Mouse (Mus musculus) kidney, embryonic 15.5 days (tissue): ENCODE results near the gene Phospho2. TPM values are rescaled to one million over a fixed set of nuclear protein-coding genes. Genes with fewer than 3 reads are reported as not detected.
A peak's percentile ranks its signal among the peaks of the same experiment; 100 is the strongest.

Experiments used
- ATAC-seq: fragments of 200-750 bp; cut with Nextera tagmentation; replicated peaks from 2 replicates; pipeline ENCODE4 v1.8.0; 2017; ENCODE audit warnings: moderate TSS enrichment; ENCODE audit not compliant: low FRiP score
- H3K27ac ChIP-seq: fragments of 300-500 bp; sonication (generic); 2 replicates; pipeline ENCODE4 v1.5.1; 2015; ENCODE audit warnings: mild to moderate bottlenecking, inconsistent platforms
- H3K27me3 ChIP-seq: fragments of 300-500 bp; sonication (generic); 2 replicates; pipeline ENCODE4 v1.6.1; 2015; ENCODE audit warnings: inconsistent platforms
- H3K36me3 ChIP-seq: fragments of 300-500 bp; sonication (generic); 2 replicates; pipeline ENCODE4 v1.6.1; 2015; ENCODE audit warnings: inconsistent platforms
- H3K4me1 ChIP-seq: fragments of 300-500 bp; sonication (generic); 2 replicates; pipeline ENCODE4 v1.6.1; 2015; ENCODE audit warnings: inconsistent platforms
- H3K4me2 ChIP-seq: fragments of 300-500 bp; sonication (generic); 2 replicates; pipeline ENCODE4 v1.6.1; 2015; ENCODE audit warnings: moderate library complexity, mild to moderate bottlenecking, inconsistent platforms
- H3K4me3 ChIP-seq: fragments of 300-500 bp; sonication (generic); replicated peaks from 2 replicates; pipeline ENCODE4 v1.5.1; 2015; ENCODE audit warnings: mild to moderate bottlenecking, inconsistent platforms
- H3K9ac ChIP-seq: fragments of 300-500 bp; sonication (generic); 2 replicates; pipeline ENCODE4 v1.6.1; 2015; ENCODE audit warnings: mild to moderate bottlenecking, inconsistent platforms
- H3K9me3 ChIP-seq: fragments of 300-500 bp; sonication (generic); replicated peaks from 2 replicates; pipeline ENCODE4 v1.6.1; 2016; ENCODE audit warnings: inconsistent platforms
- WGBS: fragments of 180-500 bp; shearing (Covaris S2); methylation state at CpG from one replicate; pipeline ENCODE4 v1.1.7; 2015; ENCODE audit warnings: mixed read lengths; 5-methylcytosine and 5-hydroxymethylcytosine counted together
- polyA plus RNA-seq: library from polyadenylated mRNA; unstranded; fragments of >200 nt; fragmentation: Nextera tagmentation; extraction: Ambion mirVana; gene quantifications from 2 replicates; pipeline ENCODE4 v1.2.1, GENCODE M21; 2015

The Phospho2 gene
- polyA plus RNA-seq: 22.6 and 26.4 TPM in 2 replicates

- peak within 1 kb of the TSS; percentile 88 for H3K27ac ChIP-seq
- ATAC-seq: peak; percentile 98
- H3K9ac ChIP-seq: peak within 1 kb of the TSS; percentile 55
- H3K36me3 ChIP-seq: peaks cover 19% of the 10 kb centered on the region
- peak within 1 kb of the TSS; percentile 67 for H3K4me3 ChIP-seq
- peaks cover 6% of the 10 kb centered on the region for H3K4me1 ChIP-seq
- H3K4me2 ChIP-seq: peak within 1 kb of the TSS; percentile 85
- no peaks in the 10 kb centered on the region for H3K27me3 ChIP-seq
- H3K9me3 ChIP-seq: no peaks in the 10 kb centered on the region
- 2% methylated on average over 48 of the region's 48 CpGs for WGBS
Measured at GRCm38 (mm10) chr2:69789429-69790069, at the start of gene Phospho2, which contains the start of gene Ccdc173. Gene Phospho2 (plus strand): TSS chr2:69789623. Gene Ccdc173 (minus strand): TSS chr2:69789575.

GRCm38 (mm10) chr2:69745091-69745490, 44.3 kb upstream of the Phospho2 start:
- Histone ChIP-seq H3K4me2 (no peak overlapping the region), H3K27ac (no peak overlapping the region), H3K36me3 (peaks cover 81% of the 10 kb centered on the region), H3K9ac (no peak overlapping the region), H3K27me3 (no peaks in the 10 kb centered on the region), H3K4me3 (no peak overlapping the region), H3K9me3 (no peaks in the 10 kb centered on the region), H3K4me1 (no peaks in the 10 kb centered on the region)
- ATAC-seq: no peak
- 98% methylated on average over 1 of the region's 1 CpGs for WGBS

- Histone ChIP-seq H3K4me3 (no peak overlapping the region), H3K36me3 (no peaks in the 10 kb centered on the region), H3K27ac (no peak overlapping the region), H3K4me2 (no peak overlapping the region), H3K9me3 (no peaks in the 10 kb centered on the region), H3K4me1 (no peaks in the 10 kb centered on the region), H3K27me3 (no peaks in the 10 kb centered on the region), H3K9ac (no peak overlapping the region)
- ATAC-seq: no peak
- 84% methylated on average over 5 of the region's 5 CpGs for WGBS
Measured at GRCm38 (mm10) chr2:69760980-69761379, 28.4 kb upstream of the Phospho2 start.

- WGBS: 78% methylated on average over 4 of the region's 4 CpGs
- no peak for ATAC-seq
- no peak overlapping the region for H3K27ac ChIP-seq
Measured at GRCm38 (mm10) chr2:69763340-69763739, 26.1 kb upstream of the Phospho2 start.

GRCm38 (mm10) chr2:69764716-69765115, 24.7 kb upstream of the Phospho2 start:
- H3K4me1 ChIP-seq: no peaks in the 10 kb centered on the region
- no peaks in the 10 kb centered on the region for H3K36me3 ChIP-seq
- no peak overlapping the region for H3K27ac ChIP-seq
- no peak overlapping the region for H3K9ac ChIP-seq
- ATAC-seq: no peak
- 83% methylated on average over 1 of the region's 1 CpGs for WGBS
- H3K27me3 ChIP-seq: no peaks in the 10 kb centered on the region
- H3K4me3 ChIP-seq: no peak overlapping the region
- H3K9me3 ChIP-seq: no peaks in the 10 kb centered on the region
- H3K4me2 ChIP-seq: no peak overlapping the region

More at GRCm38 (mm10) chr2:69763340-69763739, 26.1 kb upstream of the Phospho2 start:
- no peak overlapping the region for H3K4me3 ChIP-seq
- no peak overlapping the region for H3K4me2 ChIP-seq
- no peaks in the 10 kb centered on the region for H3K27me3 ChIP-seq
- no peaks in the 10 kb centered on the region for H3K9me3 ChIP-seq
- H3K9ac ChIP-seq: no peak overlapping the region
- H3K36me3 ChIP-seq: no peaks in the 10 kb centered on the region
- H3K4me1 ChIP-seq: no peaks in the 10 kb centered on the region

- Histone ChIP-seq H3K9me3 (no peaks in the 10 kb centered on the region), H3K4me1 (no peaks in the 10 kb centered on the region), H3K4me3 (no peak overlapping the region), H3K4me2 (no peak overlapping the region), H3K36me3 (peaks cover 22% of the 10 kb centered on the region; the same call in 1 of the 2 replicates), H3K9ac (no peak overlapping the region), H3K27me3 (no peaks in the 10 kb centered on the region), H3K27ac (no peak overlapping the region)
- ATAC-seq: no peak
- 92% methylated on average over 3 of the region's 3 CpGs for WGBS
Measured at GRCm38 (mm10) chr2:69773331-69773730, 16.1 kb upstream of the Phospho2 start.

- H3K9ac ChIP-seq: no peak overlapping the region
- WGBS: 77% methylated on average over 7 of the region's 7 CpGs
- no peak for ATAC-seq
Measured at GRCm38 (mm10) chr2:69777985-69778835, 11.2 kb upstream of the Phospho2 start.

GRCm38 (mm10) chr2:69778836-69779177, 10.6 kb upstream of the Phospho2 start:
- peaks cover 15% of the 10 kb centered on the region; the same call in 1 of the 2 replicates for H3K36me3 ChIP-seq
- no peak overlapping the region for H3K4me3 ChIP-seq
- WGBS: 51% methylated on average over 5 of the region's 5 CpGs
- H3K27ac ChIP-seq: no peak overlapping the region
- H3K9ac ChIP-seq: no peak overlapping the region
- no peaks in the 10 kb centered on the region for H3K9me3 ChIP-seq
- H3K27me3 ChIP-seq: no peaks in the 10 kb centered on the region
- ATAC-seq: no peak
- no peaks in the 10 kb centered on the region for H3K4me1 ChIP-seq
- no peak overlapping the region for H3K4me2 ChIP-seq

More at GRCm38 (mm10) chr2:69777985-69778835, 11.2 kb upstream of the Phospho2 start:
- Histone ChIP-seq H3K36me3 (peaks cover 21% of the 10 kb centered on the region; the same call in 1 of the 2 replicates), H3K4me3 (no peak overlapping the region), H3K27me3 (no peaks in the 10 kb centered on the region), H3K9me3 (no peaks in the 10 kb centered on the region), H3K27ac (no peak overlapping the region), H3K4me2 (no peak overlapping the region), H3K4me1 (no peaks in the 10 kb centered on the region)

GRCm38 (mm10) chr2:69788974-69789373, 449 bp upstream of the Phospho2 start:
- peak overlapping the region; percentile 55 for H3K9ac ChIP-seq
- H3K9me3 ChIP-seq: no peaks in the 10 kb centered on the region
- no peak; the same call in 1 of the 2 replicates for ATAC-seq
- peak overlapping the region; percentile 85 for H3K4me2 ChIP-seq
- peak overlapping the region; percentile 67 for H3K4me3 ChIP-seq
- WGBS: 22% methylated on average over 9 of the region's 9 CpGs
- peak overlapping the region; percentile 83 for H3K27ac ChIP-seq
- H3K4me1 ChIP-seq: peaks cover 6% of the 10 kb centered on the region
- H3K27me3 ChIP-seq: no peaks in the 10 kb centered on the region
- H3K36me3 ChIP-seq: peaks cover 16% of the 10 kb centered on the region

- H3K27me3 ChIP-seq: no peaks in the 10 kb centered on the region
- peak overlapping the region; percentile 55; the same call in 1 of the 2 replicates for H3K9ac ChIP-seq
- peak overlapping the region; percentile 88 for H3K27ac ChIP-seq
- peaks cover 6% of the 10 kb centered on the region for H3K4me1 ChIP-seq
- H3K4me3 ChIP-seq: peak overlapping the region; percentile 67
- WGBS: 2% methylated on average over 10 of the region's 10 CpGs
- ATAC-seq: peak; percentile 65; the same call in 1 of the 2 replicates
- peaks cover 26% of the 10 kb centered on the region for H3K36me3 ChIP-seq
- H3K4me2 ChIP-seq: peak overlapping the region; percentile 85
- no peaks in the 10 kb centered on the region for H3K9me3 ChIP-seq
Measured at GRCm38 (mm10) chr2:69790285-69790684, 862 bp downstream of the Phospho2 start.

- H3K36me3 ChIP-seq: peaks cover 31% of the 10 kb centered on the region
- H3K4me3 ChIP-seq: peak overlapping the region; percentile 67; the same call in 1 of the 2 replicates
- H3K9me3 ChIP-seq: no peaks in the 10 kb centered on the region
- 70% methylated on average over 4 of the region's 4 CpGs for WGBS
- peak overlapping the region; percentile 88; the same call in 1 of the 2 replicates for H3K27ac ChIP-seq
- peak overlapping the region; percentile 85 for H3K4me2 ChIP-seq
- no peak for ATAC-seq
- no peak overlapping the region for H3K9ac ChIP-seq
- H3K27me3 ChIP-seq: no peaks in the 10 kb centered on the region
- peaks cover 6% of the 10 kb centered on the region for H3K4me1 ChIP-seq
Measured at GRCm38 (mm10) chr2:69790722-69791121, 1.3 kb downstream of the Phospho2 start.

- WGBS: 58% methylated on average over 5 of the region's 5 CpGs
- H3K4me2 ChIP-seq: peak overlapping the region; percentile 28
Measured at GRCm38 (mm10) chr2:69802911-69803312, 13.5 kb downstream of the Phospho2 start.

More at GRCm38 (mm10) chr2:69802911-69803312, 13.5 kb downstream of the Phospho2 start:
- H3K9ac ChIP-seq: no peak overlapping the region
- peaks cover under 1% of the 10 kb centered on the region; the same call in 1 of the 2 replicates for H3K36me3 ChIP-seq
- H3K27ac ChIP-seq: no peak overlapping the region
- no peaks in the 10 kb centered on the region for H3K27me3 ChIP-seq
- peak; percentile 69 for ATAC-seq
- no peak overlapping the region for H3K4me3 ChIP-seq
- H3K9me3 ChIP-seq: no peaks in the 10 kb centered on the region
- 0 out of 2 replicates have a peak, but pooled peaks cover 3% of the 10 kb centered on the region for H3K4me1 ChIP-seq
